Mouse (Mus musculus) lung, embryonic 16.5 days (tissue): ENCODE data around the gene Rtn1. TPM values are rescaled to one million over a fixed set of nuclear protein-coding genes. Genes with fewer than 3 reads are reported as not detected.

ENCODE experiments used
- ATAC-seq: fragments of 200-750 bp; cut with Nextera tagmentation; 2 replicates; pipeline ENCODE4 v1.8.0; 2017; ENCODE audit warnings: low read depth, mild to moderate bottlenecking, moderate library complexity
- H3K27ac ChIP-seq: fragments of 300-500 bp; sonication (generic); 2 replicates; pipeline ENCODE4 v1.5.1; 2014; ENCODE audit warnings: mild to moderate bottlenecking, control low read depth, low read length
- H3K27me3 ChIP-seq: fragments of 300-500 bp; sonication (generic); 2 replicates; pipeline ENCODE4 v1.6.1; 2014; ENCODE audit warnings: low read depth, low read length, mixed read lengths; ENCODE audit not compliant: control insufficient read depth, insufficient read depth
- H3K36me3 ChIP-seq: fragments of 300-500 bp; sonication (generic); 2 replicates; pipeline ENCODE4 v1.6.1; 2014; ENCODE audit warnings: low read length; ENCODE audit not compliant: control insufficient read depth, insufficient read depth
- H3K4me1 ChIP-seq: fragments of 300-500 bp; sonication (generic); replicated peaks from 2 replicates; pipeline ENCODE4 v1.6.1; 2014; ENCODE audit warnings: low read length, mixed read lengths; ENCODE audit not compliant: control insufficient read depth, insufficient read depth
- H3K4me2 ChIP-seq: fragments of 300-500 bp; sonication (generic); 2 replicates; pipeline ENCODE4 v1.6.1; 2014; ENCODE audit warnings: low read depth, low read length, control low read depth
- H3K4me3 ChIP-seq: fragments of 300-500 bp; sonication (generic); 2 replicates; pipeline ENCODE4 v1.5.1; 2014; ENCODE audit warnings: mild to moderate bottlenecking, low read length, control low read depth
- H3K9ac ChIP-seq: fragments of 300-500 bp; sonication (generic); 2 replicates; pipeline ENCODE4 v1.6.1; 2014; ENCODE audit warnings: low read length, control low read depth
- H3K9me3 ChIP-seq: fragments of 300-500 bp; sonication (generic); 2 replicates; pipeline ENCODE4 v1.6.1; 2016; ENCODE audit warnings: low read length; ENCODE audit not compliant: control insufficient read depth
- WGBS: fragments of 180-500 bp; shearing (Covaris S2); extraction: QIAGEN DNeasy Blood & Tissue Kit; methylation state at CpG from one replicate; pipeline ENCODE4 v1.1.7; 2014; 5-methylcytosine and 5-hydroxymethylcytosine counted together
- polyA plus RNA-seq: library from polyadenylated mRNA; unstranded; fragments of >200 nt; fragmentation: Nextera tagmentation; extraction: Ambion mirVana; gene quantifications from 2 replicates; pipeline ENCODE4 v1.2.1, GENCODE M21; 2015

Gene Rtn1
- polyA plus RNA-seq, 1 experiment from 2014 or later: 14.6 TPM

DNA sequence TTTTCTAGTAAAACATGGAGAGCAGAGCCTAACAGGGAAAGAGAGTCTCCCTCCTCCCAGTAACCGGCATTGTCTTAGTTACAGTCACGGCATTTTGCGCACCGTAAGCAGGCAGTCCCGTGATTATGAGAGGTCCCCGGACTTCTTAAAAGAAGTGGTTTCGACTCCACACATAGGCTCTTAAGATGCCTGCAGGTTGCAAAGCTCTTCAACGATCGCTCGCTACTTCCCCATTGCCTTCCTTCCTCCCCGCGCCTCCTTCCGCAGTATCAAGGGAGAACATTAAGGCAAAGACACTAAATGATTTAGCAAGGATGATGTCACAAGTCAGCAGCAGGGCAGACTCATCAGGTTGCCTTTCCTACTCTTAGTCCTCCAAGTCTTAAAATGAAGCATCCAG, 72.8 kb downstream of the Rtn1 start:
- H3K9ac ChIP-seq: no peak overlapping the region
- WGBS: 82% methylated on average over 13 of the region's 13 CpGs

DNA sequence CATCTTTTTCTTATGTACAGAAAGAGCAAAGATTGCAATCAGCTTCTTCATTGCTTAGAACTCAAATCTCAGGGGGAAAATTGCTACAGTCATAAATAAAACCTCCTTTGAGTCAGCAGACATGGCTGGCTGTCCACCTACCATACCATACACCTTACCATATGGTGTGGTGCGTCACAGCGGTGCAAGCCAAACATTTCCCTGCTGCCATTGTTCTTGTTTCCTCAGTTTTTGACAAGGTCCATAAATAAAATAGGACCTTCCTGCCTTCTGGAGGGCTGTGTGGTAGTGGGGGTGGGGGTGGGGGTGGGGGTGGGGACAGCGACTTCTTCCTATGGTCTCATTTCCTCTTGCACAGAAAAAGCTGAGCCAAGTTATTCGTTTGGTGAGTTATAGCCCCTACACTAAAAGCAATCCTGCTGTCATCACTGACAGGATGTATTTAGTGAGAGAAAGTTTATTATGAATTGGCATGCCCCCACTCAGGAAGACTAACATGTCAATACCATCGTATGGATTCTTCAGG, 76.3 kb downstream of the Rtn1 start:
- H3K4me1 ChIP-seq: no peaks in the 10 kb centered on the region; the same call in 1 of the 2 replicates
- no peaks in the 10 kb centered on the region for H3K36me3 ChIP-seq
- WGBS: 59% methylated on average over 5 of the region's 5 CpGs
- no peak overlapping the region for H3K4me3 ChIP-seq
- no peak overlapping the region for H3K9ac ChIP-seq
- peak; percentile 76 for ATAC-seq
- no peak overlapping the region for H3K4me2 ChIP-seq
- no peaks in the 10 kb centered on the region for H3K27me3 ChIP-seq
- no peak overlapping the region for H3K27ac ChIP-seq
- H3K9me3 ChIP-seq: no peaks in the 10 kb centered on the region

More for the DNA sequence above, 72.8 kb downstream of the Rtn1 start:
- H3K36me3 ChIP-seq: no peaks in the 10 kb centered on the region
- H3K4me1 ChIP-seq: no peaks in the 10 kb centered on the region; the same call in 1 of the 2 replicates
- no peaks in the 10 kb centered on the region for H3K27me3 ChIP-seq
- no peak for ATAC-seq
- H3K4me2 ChIP-seq: no peak overlapping the region
- no peaks in the 10 kb centered on the region for H3K9me3 ChIP-seq
- H3K27ac ChIP-seq: no peak overlapping the region
- no peak overlapping the region for H3K4me3 ChIP-seq

DNA sequence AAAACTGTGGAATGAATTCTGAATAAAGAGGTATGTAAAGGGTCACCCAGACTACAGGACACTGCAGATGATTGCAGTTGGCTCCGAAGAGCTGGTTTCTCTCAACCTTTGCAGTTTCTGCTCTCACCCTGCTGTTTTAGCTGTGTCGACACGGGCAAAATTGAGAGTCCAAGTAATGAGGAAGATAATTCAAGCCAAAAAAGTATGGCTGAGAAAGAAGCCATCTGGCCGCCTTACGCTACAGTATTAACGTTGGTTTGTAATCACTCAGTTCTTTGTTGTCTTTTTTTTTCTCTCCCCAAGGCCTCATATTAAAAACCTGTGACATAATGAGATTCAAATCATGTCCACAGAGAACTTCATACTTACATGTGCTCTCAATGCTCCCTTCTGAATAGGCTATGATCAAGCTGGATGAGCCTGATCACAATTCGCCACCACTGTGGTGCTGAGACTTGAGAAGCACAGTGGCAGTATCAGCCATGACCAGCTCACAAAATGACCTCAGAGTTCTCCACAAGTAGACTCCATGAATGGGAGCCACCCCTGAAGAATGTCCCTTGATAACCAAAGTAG, 76.9 kb downstream of the Rtn1 start:
- Histone ChIP-seq H3K27ac (no peak overlapping the region), H3K9ac (no peak overlapping the region), H3K4me1 (no peaks in the 10 kb centered on the region; the same call in 1 of the 2 replicates), H3K4me3 (no peak overlapping the region), H3K36me3 (no peaks in the 10 kb centered on the region), H3K27me3 (no peaks in the 10 kb centered on the region), H3K4me2 (no peak overlapping the region), H3K9me3 (no peaks in the 10 kb centered on the region)
- no peak for ATAC-seq
- WGBS: 73% methylated on average over 7 of the region's 7 CpGs

DNA sequence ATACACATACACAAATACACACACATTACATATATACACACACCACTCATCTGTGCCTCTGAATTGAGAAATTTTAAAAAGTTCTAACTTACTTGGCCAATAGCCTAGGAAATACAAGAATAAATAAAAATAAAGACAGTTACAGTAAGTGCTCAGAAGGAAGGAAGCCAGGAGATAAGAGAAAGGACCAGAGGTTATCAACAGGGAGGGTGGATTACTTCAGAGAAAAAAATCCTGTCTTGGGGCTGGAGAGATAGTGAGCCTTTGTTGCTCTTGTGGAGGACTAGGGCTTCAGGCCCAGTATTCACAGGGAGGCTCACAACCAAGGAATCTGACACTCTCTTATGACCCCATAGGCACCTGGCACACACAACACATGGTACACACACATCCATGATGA, 82.8 kb downstream of the Rtn1 start:
- no peaks in the 10 kb centered on the region for H3K9me3 ChIP-seq
- H3K4me2 ChIP-seq: no peak overlapping the region
- no peak overlapping the region for H3K4me3 ChIP-seq
- no peak for ATAC-seq
- H3K9ac ChIP-seq: no peak overlapping the region
- H3K27me3 ChIP-seq: no peaks in the 10 kb centered on the region
- H3K27ac ChIP-seq: no peak overlapping the region
- H3K4me1 ChIP-seq: peaks cover 6% of the 10 kb centered on the region; the same call in 1 of the 2 replicates
- no peaks in the 10 kb centered on the region for H3K36me3 ChIP-seq

DNA sequence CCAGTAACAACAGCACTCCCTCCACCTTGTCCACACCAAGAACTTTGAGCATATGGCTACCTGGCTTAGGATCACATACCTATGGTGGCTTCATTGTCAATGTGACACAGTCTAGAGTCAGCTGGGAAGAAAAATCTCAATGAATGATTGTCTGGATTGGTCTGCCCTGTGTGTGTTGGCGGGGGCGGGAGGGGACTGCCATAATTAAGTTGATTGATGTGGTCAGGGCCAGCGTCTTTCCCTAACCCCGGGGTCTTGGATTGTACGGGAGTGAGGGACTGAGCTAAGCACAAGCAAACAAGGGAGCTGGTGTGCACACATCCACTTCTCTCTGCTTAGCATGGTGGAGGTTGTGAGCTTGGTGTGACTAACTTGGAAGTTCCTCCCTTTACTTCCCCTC, 83.8 kb downstream of the Rtn1 start:
- H3K4me2 ChIP-seq: no peak overlapping the region
- H3K27ac ChIP-seq: no peak overlapping the region
- no peak for ATAC-seq
- peaks cover 6% of the 10 kb centered on the region; the same call in 1 of the 2 replicates for H3K4me1 ChIP-seq
- no peaks in the 10 kb centered on the region for H3K36me3 ChIP-seq
- WGBS: 27% methylated on average over 5 of the region's 5 CpGs
- H3K9me3 ChIP-seq: no peaks in the 10 kb centered on the region
- H3K9ac ChIP-seq: no peak overlapping the region
- no peak overlapping the region for H3K4me3 ChIP-seq
- no peaks in the 10 kb centered on the region for H3K27me3 ChIP-seq

DNA sequence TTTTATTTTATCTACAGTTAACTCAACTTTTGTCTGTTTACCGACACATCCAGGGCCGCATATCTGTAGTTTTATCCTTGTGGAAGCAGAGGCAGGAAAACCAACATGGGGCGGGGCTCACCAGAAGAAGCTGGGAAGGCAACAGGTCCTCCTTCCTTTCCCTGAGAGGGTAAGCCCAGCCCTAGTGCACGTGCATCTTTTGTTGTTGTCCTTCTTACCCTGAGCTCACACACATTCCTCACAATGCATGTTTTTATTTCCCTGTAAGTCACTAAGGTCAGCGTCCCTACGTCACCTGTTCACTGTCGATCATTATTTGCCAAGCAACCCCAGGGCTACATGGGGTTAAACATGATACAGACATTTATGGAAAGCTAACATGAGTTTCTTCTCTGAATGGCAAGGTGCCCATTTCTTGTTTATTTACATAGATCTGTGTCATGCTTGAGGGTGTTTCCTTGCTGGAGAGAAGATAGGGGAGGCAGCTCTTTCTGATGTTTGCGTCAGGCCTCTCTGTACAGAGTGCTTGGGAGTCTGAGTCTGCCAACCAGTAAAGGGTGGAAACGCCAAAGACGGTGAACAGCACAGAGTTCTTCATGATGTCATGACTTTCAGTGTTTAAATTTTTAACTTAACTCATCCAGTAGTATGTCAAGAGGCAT, 84.5 kb downstream of the Rtn1 start:
- peak; percentile 67 for ATAC-seq
- no peak overlapping the region for H3K4me3 ChIP-seq
- 46% methylated on average over 10 of the region's 10 CpGs for WGBS
- H3K27me3 ChIP-seq: no peaks in the 10 kb centered on the region
- H3K9ac ChIP-seq: no peak overlapping the region
- no peak overlapping the region for H3K27ac ChIP-seq
- H3K9me3 ChIP-seq: no peaks in the 10 kb centered on the region
- H3K4me1 ChIP-seq: peaks cover 6% of the 10 kb centered on the region; the same call in 1 of the 2 replicates
- H3K4me2 ChIP-seq: no peak overlapping the region
- no peaks in the 10 kb centered on the region for H3K36me3 ChIP-seq

DNA sequence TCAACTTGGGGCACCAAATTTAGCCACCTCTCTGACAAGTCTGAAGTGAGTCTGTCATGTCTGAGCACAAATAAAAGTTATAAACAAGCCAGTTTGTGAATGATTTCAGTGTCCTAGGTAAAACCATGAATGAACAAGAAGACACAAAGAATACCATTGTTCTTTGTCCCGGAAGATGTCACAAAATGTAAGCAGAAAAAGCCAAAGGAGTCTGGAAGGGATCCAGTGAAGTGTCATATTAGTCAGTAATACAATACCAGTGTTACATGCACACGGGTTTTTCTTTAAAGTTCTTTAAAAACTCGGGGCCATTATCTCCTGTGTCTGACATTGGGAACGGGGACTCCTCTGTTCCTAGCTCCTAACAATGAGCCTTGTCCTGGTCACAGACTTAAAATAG, 85.1 kb downstream of the Rtn1 start:
- ATAC-seq: no peak
- H3K9ac ChIP-seq: no peak overlapping the region
- H3K4me1 ChIP-seq: peaks cover 6% of the 10 kb centered on the region; the same call in 1 of the 2 replicates
- no peaks in the 10 kb centered on the region for H3K9me3 ChIP-seq
- no peaks in the 10 kb centered on the region for H3K27me3 ChIP-seq
- no peaks in the 10 kb centered on the region for H3K36me3 ChIP-seq
- H3K4me2 ChIP-seq: no peak overlapping the region
- H3K4me3 ChIP-seq: no peak overlapping the region
- H3K27ac ChIP-seq: no peak overlapping the region
- WGBS: 32% methylated on average over 4 of the region's 4 CpGs

DNA sequence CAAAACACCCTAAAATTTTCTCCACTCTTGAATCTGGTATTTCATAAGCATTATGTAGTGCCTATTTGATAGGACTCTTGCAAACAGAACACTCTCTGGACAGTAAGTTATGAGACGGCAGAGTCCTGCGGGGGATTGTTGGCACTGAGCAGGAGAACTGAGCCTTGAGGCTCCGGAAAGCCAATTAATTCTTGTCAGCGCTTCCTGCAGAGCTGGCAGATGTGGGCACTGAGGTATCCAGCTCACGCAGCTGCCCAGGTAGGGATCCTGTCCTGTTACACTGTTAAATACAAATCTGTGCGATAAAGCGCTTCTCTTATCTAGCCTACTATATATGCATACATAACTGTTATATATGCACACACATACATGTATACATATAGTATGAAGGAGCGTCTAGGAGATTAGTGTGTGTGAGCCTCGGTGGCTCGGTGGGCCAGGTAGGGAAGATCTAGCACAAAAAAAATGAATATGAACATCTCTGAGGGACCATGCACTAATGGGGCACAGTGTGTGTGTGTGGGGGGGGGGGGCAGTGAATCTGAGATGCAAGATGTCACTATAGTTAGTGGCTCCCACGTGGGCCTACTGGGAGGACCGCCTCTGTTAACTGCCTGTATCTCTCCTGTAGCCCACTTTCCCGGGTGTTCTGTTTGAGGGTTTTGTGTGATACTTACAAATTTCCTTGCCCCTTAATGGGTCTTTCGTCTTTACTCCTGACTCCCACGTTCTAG, 93.0 kb downstream of the Rtn1 start:
- Histone ChIP-seq H3K4me3 (no peak overlapping the region), H3K4me1 (no peaks in the 10 kb centered on the region), H3K4me2 (no peak overlapping the region), H3K9me3 (no peaks in the 10 kb centered on the region), H3K36me3 (no peaks in the 10 kb centered on the region), H3K9ac (no peak overlapping the region), H3K27ac (no peak overlapping the region), H3K27me3 (no peaks in the 10 kb centered on the region)
- WGBS: 63% methylated on average over 15 of the region's 15 CpGs
- ATAC-seq: no peak

DNA sequence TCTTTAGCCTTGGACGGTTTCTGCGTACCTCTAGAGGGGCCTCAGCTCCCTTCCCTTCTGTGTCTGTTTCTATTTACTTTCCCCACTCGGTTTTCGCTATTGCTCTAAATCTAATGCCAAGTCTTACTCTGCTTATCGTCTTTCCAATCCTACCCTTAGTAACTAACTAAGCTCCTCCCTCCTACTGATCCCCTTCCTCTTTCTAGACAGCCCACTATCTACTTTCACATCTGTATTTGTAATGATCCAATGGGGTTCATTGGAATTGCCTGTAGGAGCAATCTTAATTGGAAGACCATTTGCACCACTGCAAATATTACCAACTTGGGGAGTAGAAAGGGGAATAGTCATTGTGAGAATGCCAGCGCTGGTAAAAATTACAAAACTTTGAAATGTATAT, 98.0 kb downstream of the Rtn1 start:
- H3K4me1 ChIP-seq: no peaks in the 10 kb centered on the region
- H3K27ac ChIP-seq: no peak overlapping the region
- H3K27me3 ChIP-seq: no peaks in the 10 kb centered on the region
- no peak overlapping the region for H3K4me3 ChIP-seq
- no peak overlapping the region for H3K4me2 ChIP-seq
- H3K9ac ChIP-seq: no peak overlapping the region
- ATAC-seq: no peak
- 70% methylated on average over 6 of the region's 6 CpGs for WGBS
- no peaks in the 10 kb centered on the region for H3K36me3 ChIP-seq
- H3K9me3 ChIP-seq: no peaks in the 10 kb centered on the region
